Mouse (Mus musculus) cerebellum, adult 2 months (tissue): ENCODE results near the gene Crebrf. TPM values are rescaled to one million over a fixed set of nuclear protein-coding genes. Genes with fewer than 3 reads are reported as not detected.
A peak's percentile ranks its signal among the peaks of the same experiment; 100 is the strongest.

Experiments
- DNase-seq, 2 experiments: peaks; one replicate each; pipeline ENCODE4 v3.0.0; 2021
- H3K27ac ChIP-seq: fragments of 200-500 bp; 2 replicates; pipeline ENCODE4 v1.5.1; 2012; ENCODE audit warnings: low read length, control low read depth, inconsistent platforms; ENCODE audit not compliant: insufficient read depth
- H3K27me3 ChIP-seq: fragments of 200-500 bp; 2 replicates; pipeline ENCODE4 v1.6.1; 2012; ENCODE audit warnings: inconsistent platforms, mild to moderate bottlenecking, low read length, moderate library complexity; ENCODE audit not compliant: control insufficient read depth, insufficient read depth
- H3K4me1 ChIP-seq: fragments of 200-500 bp; 2 replicates; pipeline ENCODE4 v1.6.1; 2011; ENCODE audit warnings: low read length; ENCODE audit not compliant: control insufficient read depth, insufficient read depth
- H3K4me3 ChIP-seq: fragments of 200-500 bp; replicated peaks from 2 replicates; pipeline ENCODE3; 2011; ENCODE audit warnings: mild to moderate bottlenecking, low read depth, low read length, control low read depth; ENCODE audit not compliant: insufficient read depth
- CTCF ChIP-seq: fragments of 200-500 bp; IDR thresholded peaks from 2 replicates; pipeline ENCODE4 v1.5.1; 2011; ENCODE audit warnings: low read depth, mild to moderate bottlenecking, control low read depth, low read length, moderate library complexity, borderline replicate concordance; ENCODE audit not compliant: insufficient read depth
- POLR2A ChIP-seq: fragments of 200-500 bp; IDR thresholded peaks from 2 replicates; pipeline ENCODE4 v1.6.1; 2011; ENCODE audit warnings: low read length, control low read depth, borderline replicate concordance; ENCODE audit not compliant: insufficient read depth
- WGBS: fragments of 180-500 bp; shearing (Covaris S2); methylation state at CpG from one replicate; pipeline ENCODE4 v1.1.7; 2018; 5-methylcytosine and 5-hydroxymethylcytosine counted together
- polyA plus RNA-seq: library from polyadenylated mRNA; depleted of rRNA; stranded (reverse); fragments of >200 nt; gene quantifications from 2 replicates; pipeline ENCODE4 v1.2.3, GENCODE M21; 2012

The Crebrf gene
- polyA plus RNA-seq, 1 experiment = 20.2 TPM

GRCm38 (mm10) chr17:26707066-26707465 lies 8.4 kb upstream of the Crebrf start:
- Histone ChIP-seq H3K4me1 (peaks cover 37% of the 10 kb centered on the region), H3K27ac (no peak overlapping the region), H3K27me3 (no peaks in the 10 kb centered on the region), H3K4me3 (no peak overlapping the region)
- no peak for TF ChIP-seq POLR2A
- TF ChIP-seq CTCF = no peak
- WGBS = 72% methylated on average over 7 of the region's 7 CpGs
- DNase-seq = no peak

GRCm38 (mm10) chr17:26708499-26708898 lies 7.0 kb upstream of the Crebrf start:
- no peak overlapping the region for H3K27ac ChIP-seq
- DNase-seq = peak in 1 of 2 experiments; percentile 75
- H3K27me3 ChIP-seq = no peaks in the 10 kb centered on the region
- peaks cover 27% of the 10 kb centered on the region for H3K4me1 ChIP-seq
- no peak overlapping the region for H3K4me3 ChIP-seq
- TF ChIP-seq POLR2A = no peak
- no peak for TF ChIP-seq CTCF

- DNase-seq = peak in 1 of 2 experiments; percentile 61
- no peaks in the 10 kb centered on the region for H3K27me3 ChIP-seq
- TF ChIP-seq POLR2A (no peak), CTCF (no peak)
- 5% methylated on average over 9 of the region's 9 CpGs for WGBS
- peak overlapping the region; percentile 66 for H3K27ac ChIP-seq
- peaks cover 25% of the 10 kb centered on the region for H3K4me1 ChIP-seq
- H3K4me3 ChIP-seq = peak overlapping the region; percentile 8
Observed at GRCm38 (mm10) chr17:26708993-26709590, 6.4 kb upstream of the Crebrf start.

GRCm38 (mm10) chr17:26710049-26710448 lies 5.4 kb upstream of the Crebrf start:
- TF ChIP-seq CTCF = no peak
- TF ChIP-seq POLR2A = no peak
- H3K4me3 ChIP-seq = no peak overlapping the region
- no peak for DNase-seq
- 56% methylated on average over 6 of the region's 6 CpGs for whole genome bisulfite sequencing
- H3K27me3 ChIP-seq = no peaks in the 10 kb centered on the region
- H3K4me1 ChIP-seq = peaks cover 25% of the 10 kb centered on the region
- no peak overlapping the region for H3K27ac ChIP-seq

- Histone ChIP-seq H3K4me1 (peaks cover under 1% of the 10 kb centered on the region; the same call in 1 of the 2 replicates), H3K27ac (peak overlapping the region; percentile 33; the same call in 1 of the 2 replicates), H3K27me3 (no peaks in the 10 kb centered on the region), H3K4me3 (peak overlapping the region; percentile 95)
- TF ChIP-seq POLR2A = peak; percentile 26; the same call in 1 of the 2 replicates
- no peak for TF ChIP-seq CTCF
- DNase-seq = peak; percentile 94 to 96
- WGBS = under 1% methylated on average over 74 of the region's 75 CpGs
Observed at GRCm38 (mm10) chr17:26715916-26716717, 667 bp downstream of the Crebrf start.

GRCm38 (mm10) chr17:26717868-26718267 lies 2.4 kb downstream of the Crebrf start:
- no peak for DNase-seq
- Histone ChIP-seq H3K27ac (no peak overlapping the region), H3K27me3 (no peaks in the 10 kb centered on the region), H3K4me1 (no peaks in the 10 kb centered on the region), H3K4me3 (no peak overlapping the region)
- WGBS = 59% methylated on average over 2 of the region's 2 CpGs
- TF ChIP-seq POLR2A (no peak), CTCF (no peak)

- TF ChIP-seq CTCF (no peak), POLR2A (no peak)
- Histone ChIP-seq H3K4me1 (no peaks in the 10 kb centered on the region), H3K4me3 (no peak overlapping the region), H3K27ac (no peak overlapping the region), H3K27me3 (no peaks in the 10 kb centered on the region)
- DNase-seq = no peak
Observed at GRCm38 (mm10) chr17:26719405-26719804, 4.0 kb downstream of the Crebrf start.

- TF ChIP-seq POLR2A (no peak), CTCF (no peak)
- Histone ChIP-seq H3K4me3 (no peak overlapping the region), H3K27ac (no peak overlapping the region), H3K4me1 (peaks cover 4% of the 10 kb centered on the region; the same call in 1 of the 2 replicates), H3K27me3 (no peaks in the 10 kb centered on the region)
- no peak for DNase-seq
- 75% methylated on average over 2 of the region's 2 CpGs for WGBS
Observed at GRCm38 (mm10) chr17:26721802-26722201, 6.4 kb downstream of the Crebrf start.
